Mouse (Mus musculus) pancreas, adult 10 weeks (tissue): Measurements from ENCODE around the gene Olfr938. TPM values are rescaled to one million over a fixed set of nuclear protein-coding genes. Genes with fewer than 3 reads are reported as not detected.

Source experiments
- polyA plus RNA-seq: library from polyadenylated mRNA; stranded (reverse); fragments of 350-450 nt; fragmentation: Illumina TruSeq; extraction: RNeasy Lipid Tissue Mini Kit (QIAGEN cat#74804); gene quantifications from one replicate; pipeline ENCODE4 v1.2.3, GENCODE M21; 2015; ENCODE audit warnings: low read depth, low replicate concordance; ENCODE audit not compliant: insufficient read depth

The Olfr938 gene
- not detected for polyA plus RNA-seq

GRCm38 (mm10) chr9:39078787-39079186 lies at the start of gene Olfr938:
TSS of gene Olfr938 (minus strand) at chr9:39078887.

GRCm38 (mm10) chr9:39127831-39128230 lies 49.1 kb upstream of the Olfr938 start, which contains the start of gene Olfr27:
TSS of gene Olfr27 (plus strand) at chr9:39128131.

DNA sequence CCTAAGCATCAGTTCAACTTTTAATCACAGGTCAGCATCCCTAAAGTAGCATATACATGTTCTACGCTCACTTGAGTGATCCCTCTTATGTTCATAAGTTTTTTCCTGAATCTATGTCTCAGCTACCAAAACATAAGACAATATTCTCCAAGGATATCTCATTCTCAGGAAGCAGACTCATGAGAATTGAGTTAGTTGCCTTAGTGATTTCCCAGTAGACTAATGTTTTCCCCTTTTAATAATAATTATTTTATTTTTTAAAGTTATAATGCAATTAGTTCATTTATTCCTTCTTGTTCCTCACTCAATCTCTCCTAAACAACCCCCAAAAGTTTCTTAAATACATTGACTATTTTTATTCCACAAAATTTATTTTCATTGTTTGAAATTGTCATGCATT lies 13.8 kb downstream of the Olfr938 start, which contains the start of gene Olfr937:
Gene Olfr937 (minus strand): TSS at position 101 of the 400 bp plus-strand sequence.

Other genes starting within 250 kb of the Olfr938 start
- not detected for gene Olfr924, start 234.4 kb downstream of the Olfr938 start, polyA plus RNA-seq
- gene Olfr26, start 223.8 kb downstream of the Olfr938 start, polyA plus RNA-seq, result not detected
- not detected for gene Olfr926, start 201.8 kb downstream of the Olfr938 start, polyA plus RNA-seq
- gene Olfr930, start 149.1 kb downstream of the Olfr938 start, polyA plus RNA-seq, result not detected
- not detected for gene Olfr933, start 106.6 kb downstream of the Olfr938 start, polyA plus RNA-seq
- not detected for gene Olfr934, start 90.6 kb downstream of the Olfr938 start, polyA plus RNA-seq
- not detected for gene Olfr935, start 79.2 kb downstream of the Olfr938 start, polyA plus RNA-seq
- gene Olfr146, start 55.5 kb downstream of the Olfr938 start, polyA plus RNA-seq, result not detected
- gene Olfr937, start 13.9 kb downstream of the Olfr938 start, polyA plus RNA-seq, result not detected
- not detected for gene Olfr27, start 49.2 kb upstream of the Olfr938 start, polyA plus RNA-seq
- gene Olfr943, start 87.4 kb upstream of the Olfr938 start, polyA plus RNA-seq, result not detected
- gene Olfr944, start 123.0 kb upstream of the Olfr938 start, polyA plus RNA-seq, result not detected
- gene Olfr1537, start 171.1 kb upstream of the Olfr938 start, polyA plus RNA-seq, result not detected
- not detected for gene Olfr945, start 197.9 kb upstream of the Olfr938 start, polyA plus RNA-seq
- not detected for gene Olfr948, start 247.2 kb upstream of the Olfr938 start, polyA plus RNA-seq